Comparison of ENCODE assay signal across 8 mouse cellular contexts in genomic region chr7:96745956-96746355, GRCm38 (mm10).
DNase-seq lines count a peak whose midpoint lies in the region; ATAC-seq and TF ChIP-seq lines count a peak whose summit lies in the region.

No protein-coding gene starts in this region.

- no peak for TF ChIP-seq CTCF in liver, postnatal 0 days (IDR thresholded peaks at IDR 0.05; ENCODE audit: low read depth)

- H3K36me3 ChIP-seq in kidney, embryonic 16.5 days (ENCODE audit: insufficient read depth, low read length) = no peaks in the 10 kb centered on the region
- no peaks in the 10 kb centered on the region for H3K36me3 ChIP-seq in embryonic facial prominence, embryonic 11.5 days (replicated peaks; ENCODE audit: control insufficient read depth, insufficient read depth, low read depth, low read length)
- no peaks in the 10 kb centered on the region for H3K36me3 ChIP-seq in intestine, embryonic 14.5 days (ENCODE audit: control insufficient read depth, insufficient read depth, low read length)
- H3K36me3 ChIP-seq in midbrain, embryonic 11.5 days (ENCODE audit: control insufficient read depth, insufficient read depth, low read length) = no peaks in the 10 kb centered on the region
- H3K36me3 ChIP-seq in liver, postnatal 0 days (replicated peaks; ENCODE audit: insufficient read depth, low read length) = no peaks in the 10 kb centered on the region

- no peaks in the 10 kb centered on the region for H3K27me3 ChIP-seq in kidney, embryonic 16.5 days (ENCODE audit: insufficient read depth, low read length)
- H3K27me3 ChIP-seq in embryonic facial prominence, embryonic 11.5 days (ENCODE audit: control insufficient read depth, insufficient read depth, low read length) = no peaks in the 10 kb centered on the region
- H3K27me3 ChIP-seq in intestine, embryonic 14.5 days (replicated peaks; ENCODE audit: control insufficient read depth, insufficient read depth, low read length) = no peaks in the 10 kb centered on the region
- H3K27me3 ChIP-seq in midbrain, embryonic 11.5 days (ENCODE audit: control insufficient read depth, insufficient read depth, low read length) = no peaks in the 10 kb centered on the region
- H3K27me3 ChIP-seq in liver, postnatal 0 days (ENCODE audit: insufficient read depth, low read length) = no peaks in the 10 kb centered on the region

- 15% methylated on average over 6 of the region's 6 CpGs for WGBS in kidney, embryonic 16.5 days
- WGBS in embryonic facial prominence, embryonic 11.5 days = 15% methylated on average over 6 of the region's 6 CpGs
- 27% methylated on average over 6 of the region's 6 CpGs for WGBS in intestine, embryonic 14.5 days
- WGBS in midbrain, embryonic 11.5 days = 54% methylated on average over 6 of the region's 6 CpGs
- WGBS in liver, postnatal 0 days (ENCODE audit: insufficient replicate concordance) = 46% methylated on average over 6 of the region's 6 CpGs

- H3K9me3 ChIP-seq in kidney, embryonic 16.5 days (ENCODE audit: low read length) = no peaks in the 10 kb centered on the region
- no peaks in the 10 kb centered on the region for H3K9me3 ChIP-seq in embryonic facial prominence, embryonic 11.5 days (replicated peaks; ENCODE audit: control insufficient read depth, low read length)
- H3K9me3 ChIP-seq in intestine, embryonic 14.5 days (ENCODE audit: control insufficient read depth, low read length) = no peaks in the 10 kb centered on the region
- no peaks in the 10 kb centered on the region for H3K9me3 ChIP-seq in midbrain, embryonic 11.5 days (ENCODE audit: control insufficient read depth, low read length)
- no peaks in the 10 kb centered on the region for H3K9me3 ChIP-seq in liver, postnatal 0 days (ENCODE audit: low read length)

- peak overlapping the region; percentile 2; the same call in 1 of the 2 replicates for H3K27ac ChIP-seq in kidney, embryonic 16.5 days (ENCODE audit: low read length)
- H3K27ac ChIP-seq in embryonic facial prominence, embryonic 11.5 days (replicated peaks; ENCODE audit: low read depth, low read length) = peak overlapping the region; percentile 48
- H3K27ac ChIP-seq in intestine, embryonic 14.5 days (ENCODE audit: low read depth) = peak overlapping the region; percentile 43; the same call in 1 of the 2 replicates
- peak overlapping the region; percentile 22; the same call in 1 of the 2 replicates for H3K27ac ChIP-seq in midbrain, embryonic 11.5 days (ENCODE audit: low read depth, low read length)
- no peak overlapping the region for H3K27ac ChIP-seq in liver, postnatal 0 days (ENCODE audit: low read depth)

- no peak for DNase-seq in kidney, postnatal 14 days
- peak; percentile 78 for DNase-seq in embryonic facial prominence, embryonic 11.5 days (ENCODE audit: low spot score)
- no peak for DNase-seq in intestine, embryonic 14.5 days (ENCODE audit: low spot score)
- no peak for DNase-seq in midbrain, embryonic 11.5 days (ENCODE audit: low spot score, missing footprints)
- DNase-seq in spleen, postnatal 36 days (ENCODE audit: low spot score in 2 of 2) = no peak
- no peak for DNase-seq in liver, postnatal 0 days
- no peak for DNase-seq in gastrocnemius, adult 18-20 months (ENCODE audit: low spot score)

- no peak overlapping the region for H3K4me3 ChIP-seq in kidney, embryonic 16.5 days (ENCODE audit: low read length)
- no peak overlapping the region for H3K4me3 ChIP-seq in embryonic facial prominence, embryonic 11.5 days (ENCODE audit: low read depth, low read length)
- H3K4me3 ChIP-seq in intestine, embryonic 14.5 days (ENCODE audit: low read depth, low read length) = no peak overlapping the region
- no peak overlapping the region for H3K4me3 ChIP-seq in midbrain, embryonic 11.5 days (ENCODE audit: low read depth, low read length)
- H3K4me3 ChIP-seq in liver, postnatal 0 days (ENCODE audit: low read depth, low read length) = no peak overlapping the region

- no peak for TF ChIP-seq EP300 in liver, postnatal 0 days (IDR thresholded peaks at IDR 0.05; ENCODE audit: low read depth)

- peaks cover 29% of the 10 kb centered on the region for H3K4me1 ChIP-seq in kidney, embryonic 16.5 days (ENCODE audit: insufficient read depth, low read length)
- peaks cover 8% of the 10 kb centered on the region for H3K4me1 ChIP-seq in embryonic facial prominence, embryonic 11.5 days (ENCODE audit: control insufficient read depth, insufficient read depth, low read length)
- H3K4me1 ChIP-seq in intestine, embryonic 14.5 days (replicated peaks; ENCODE audit: control insufficient read depth, insufficient read depth, low read length) = peaks cover 29% of the 10 kb centered on the region
- peaks cover 7% of the 10 kb centered on the region for H3K4me1 ChIP-seq in midbrain, embryonic 11.5 days (ENCODE audit: control insufficient read depth, insufficient read depth, low read length)
- H3K4me1 ChIP-seq in liver, postnatal 0 days (ENCODE audit: insufficient read depth) = no peaks in the 10 kb centered on the region; the same call in 1 of the 2 replicates

- ATAC-seq in kidney, embryonic 16.5 days (ENCODE audit: low FRiP score, low TSS enrichment) = peak; percentile 69
- ATAC-seq in embryonic facial prominence, embryonic 11.5 days (replicated peaks; ENCODE audit: insufficient number of reproducible peaks, low FRiP score, low TSS enrichment, low read depth) = peak; percentile 57
- ATAC-seq in intestine, embryonic 14.5 days (replicated peaks; ENCODE audit: low FRiP score, low TSS enrichment, low read depth) = peak; percentile 83
- ATAC-seq in midbrain, embryonic 11.5 days (ENCODE audit: low FRiP score) = peak; percentile 87
- no peak for ATAC-seq in liver, postnatal 0 days

- no peak overlapping the region for H3K4me2 ChIP-seq in kidney, embryonic 16.5 days (replicated peaks; ENCODE audit: low read depth, low read length)
- no peak overlapping the region for H3K4me2 ChIP-seq in embryonic facial prominence, embryonic 11.5 days (ENCODE audit: low read depth, low read length)
- H3K4me2 ChIP-seq in intestine, embryonic 14.5 days (ENCODE audit: low read length) = no peak overlapping the region
- no peak overlapping the region for H3K4me2 ChIP-seq in midbrain, embryonic 11.5 days
- H3K4me2 ChIP-seq in liver, postnatal 0 days (ENCODE audit: low read depth, low read length) = no peak overlapping the region

- no peak overlapping the region for H3K9ac ChIP-seq in kidney, embryonic 16.5 days (replicated peaks; ENCODE audit: low read length)
- H3K9ac ChIP-seq in embryonic facial prominence, embryonic 11.5 days (replicated peaks; ENCODE audit: low read length) = no peak overlapping the region
- H3K9ac ChIP-seq in intestine, embryonic 14.5 days (ENCODE audit: low read length) = no peak overlapping the region
- no peak overlapping the region for H3K9ac ChIP-seq in midbrain, embryonic 11.5 days (ENCODE audit: low read length)
- no peak overlapping the region for H3K9ac ChIP-seq in liver, postnatal 0 days (replicated peaks)
